ENCODE assay signal across 20 mouse cellular contexts in genomic region chr10:18468396-18468795, GRCm38 (mm10).
DNase-seq lines count a peak whose midpoint lies in the region; ATAC-seq lines count a peak whose summit lies in the region.
"Had no signal": no experiment of that assay in that cellular context is flagged by ENCODE, and none has a peak within 500 bp of the region (broad histone marks: within the 10 kb centered on the region; RNA-seq: fewer than 3 reads in every experiment).

No protein-coding gene starts in this region.

- no peak overlapping the region for H3K4me3 ChIP-seq in forebrain, embryonic 12.5 days (replicated peaks)
- no peak overlapping the region; the same call in 1 of the 2 replicates for H3K4me3 ChIP-seq in forebrain, embryonic 10.5 days
- H3K4me3 ChIP-seq in kidney, embryonic 16.5 days (ENCODE audit: low read length), result no peak overlapping the region
- H3K4me3 ChIP-seq in intestine, embryonic 14.5 days (ENCODE audit: low read depth, low read length), result no peak overlapping the region
- H3K4me3 ChIP-seq in neural tube, embryonic 15.5 days (replicated peaks), result no peak overlapping the region
- H3K4me3 ChIP-seq: megakaryocyte, embryonic 14.5 days had no signal

- DNase-seq in forebrain, embryonic 10.5 days (ENCODE audit: extremely low spot score, low spot score), result no peak
- no peak for DNase-seq in kidney, adult 18-20 months
- no peak for DNase-seq in intestine, embryonic 14.5 days (ENCODE audit: low spot score)
- no peak for DNase-seq in yolk sac, embryonic 10.5 days (ENCODE audit: low spot score)
- DNase-seq: adrenal gland, postnatal 25 days; cerebellum, adult 11-12 months; cerebellum, postnatal 25 days; embryo, embryonic 11 days; gastrocnemius, postnatal 25 days; kidney, adult 9 months; layer of hippocampus, postnatal 36 days; lung, adult 18-20 months; lung, postnatal 14 days; right cerebral cortex, postnatal 4 days had no signal

- peaks cover 46% of the 10 kb centered on the region for H3K27me3 ChIP-seq in forebrain, embryonic 12.5 days
- peaks cover 30% of the 10 kb centered on the region for H3K27me3 ChIP-seq in forebrain, embryonic 10.5 days (ENCODE audit: poor library complexity, severe bottlenecking)
- H3K27me3 ChIP-seq in kidney, embryonic 16.5 days (ENCODE audit: insufficient read depth, low read length), result no peaks in the 10 kb centered on the region
- H3K27me3 ChIP-seq in intestine, embryonic 14.5 days (replicated peaks; ENCODE audit: control insufficient read depth, insufficient read depth, low read length), result no peaks in the 10 kb centered on the region
- H3K27me3 ChIP-seq in neural tube, embryonic 15.5 days (replicated peaks), result no peaks in the 10 kb centered on the region

- H3K9ac ChIP-seq in forebrain, embryonic 12.5 days, result no peak overlapping the region
- no peak overlapping the region for H3K9ac ChIP-seq in kidney, embryonic 16.5 days (replicated peaks; ENCODE audit: low read length)
- no peak overlapping the region for H3K9ac ChIP-seq in intestine, embryonic 14.5 days (ENCODE audit: low read length)
- H3K9ac ChIP-seq in neural tube, embryonic 15.5 days (replicated peaks), result no peak overlapping the region

- no peaks in the 10 kb centered on the region for H3K9me3 ChIP-seq in forebrain, embryonic 12.5 days
- H3K9me3 ChIP-seq in forebrain, embryonic 10.5 days, result no peaks in the 10 kb centered on the region
- H3K9me3 ChIP-seq in kidney, embryonic 16.5 days (ENCODE audit: low read length), result no peaks in the 10 kb centered on the region
- H3K9me3 ChIP-seq in intestine, embryonic 14.5 days (ENCODE audit: control insufficient read depth, low read length), result no peaks in the 10 kb centered on the region
- no peaks in the 10 kb centered on the region for H3K9me3 ChIP-seq in neural tube, embryonic 15.5 days (replicated peaks)
- H3K9me3 ChIP-seq: megakaryocyte, embryonic 14.5 days had no signal

- 32% methylated on average over 4 of the region's 4 CpGs for WGBS in forebrain, embryonic 12.5 days
- 36% methylated on average over 4 of the region's 4 CpGs for WGBS in forebrain, embryonic 10.5 days
- 30% methylated on average over 4 of the region's 4 CpGs for WGBS in kidney, embryonic 16.5 days
- WGBS in intestine, embryonic 14.5 days, result 39% methylated on average over 4 of the region's 4 CpGs
- WGBS in neural tube, embryonic 15.5 days, result 29% methylated on average over 4 of the region's 4 CpGs

- peaks cover 46% of the 10 kb centered on the region for H3K4me1 ChIP-seq in forebrain, embryonic 12.5 days
- peaks cover 58% of the 10 kb centered on the region for H3K4me1 ChIP-seq in forebrain, embryonic 10.5 days
- peaks cover 36% of the 10 kb centered on the region for H3K4me1 ChIP-seq in kidney, embryonic 16.5 days (ENCODE audit: insufficient read depth, low read length)
- H3K4me1 ChIP-seq in intestine, embryonic 14.5 days (replicated peaks; ENCODE audit: control insufficient read depth, insufficient read depth, low read length), result peaks cover 19% of the 10 kb centered on the region
- peaks cover 47% of the 10 kb centered on the region for H3K4me1 ChIP-seq in neural tube, embryonic 15.5 days
- H3K4me1 ChIP-seq: megakaryocyte, embryonic 14.5 days had no signal

- no peak for ATAC-seq in forebrain, embryonic 12.5 days (ENCODE audit: low FRiP score)
- ATAC-seq in kidney, embryonic 16.5 days (ENCODE audit: low FRiP score, low TSS enrichment), result no peak
- ATAC-seq in intestine, embryonic 14.5 days (replicated peaks; ENCODE audit: low FRiP score, low TSS enrichment, low read depth), result no peak
- no peak for ATAC-seq in neural tube, embryonic 15.5 days (ENCODE audit: low FRiP score)
- ATAC-seq: midbrain, embryonic 16.5 days had no signal

- H3K27ac ChIP-seq in forebrain, embryonic 12.5 days, result no peak overlapping the region
- no peak overlapping the region for H3K27ac ChIP-seq in forebrain, embryonic 10.5 days
- peak overlapping the region; percentile 73 for H3K27ac ChIP-seq in kidney, embryonic 16.5 days (ENCODE audit: low read length)
- 0 out of 2 replicates have a peak overlapping the region, but pooled peaks have one; percentile 16 for H3K27ac ChIP-seq in intestine, embryonic 14.5 days (ENCODE audit: low read depth)
- no peak overlapping the region; the same call in 1 of the 2 replicates for H3K27ac ChIP-seq in neural tube, embryonic 15.5 days (replicated peaks)
- H3K27ac ChIP-seq: stomach, postnatal 0 days had no signal

- peaks cover 7% of the 10 kb centered on the region; the same call in 1 of the 2 replicates for H3K36me3 ChIP-seq in forebrain, embryonic 12.5 days (replicated peaks)
- peaks cover 9% of the 10 kb centered on the region for H3K36me3 ChIP-seq in forebrain, embryonic 10.5 days (replicated peaks)
- peaks cover 7% of the 10 kb centered on the region for H3K36me3 ChIP-seq in kidney, embryonic 16.5 days (ENCODE audit: insufficient read depth, low read length)
- 0 out of 2 replicates have a peak, but pooled peaks cover 3% of the 10 kb centered on the region for H3K36me3 ChIP-seq in intestine, embryonic 14.5 days (ENCODE audit: control insufficient read depth, insufficient read depth, low read length)
- no peaks in the 10 kb centered on the region for H3K36me3 ChIP-seq in neural tube, embryonic 15.5 days

- H3K4me2 ChIP-seq in forebrain, embryonic 12.5 days, result 0 out of 2 replicates have a peak overlapping the region, but pooled peaks have one; percentile 51
- peak overlapping the region; percentile 62 for H3K4me2 ChIP-seq in kidney, embryonic 16.5 days (replicated peaks; ENCODE audit: low read depth, low read length)
- H3K4me2 ChIP-seq in intestine, embryonic 14.5 days (ENCODE audit: low read length), result peak overlapping the region; percentile 50; the same call in 1 of the 2 replicates
- H3K4me2 ChIP-seq in neural tube, embryonic 15.5 days, result peak overlapping the region; percentile 71; the same call in 1 of the 2 replicates

Comparison
In these comparisons a context has a peak if more than half of its experiments do, and no peak if none do; other contexts are left out.
1. H3K27ac ChIP-seq: peak in kidney, embryonic 16.5 days (single experiment) and intestine, embryonic 14.5 days (single experiment); none in forebrain, embryonic 12.5 days (single experiment), forebrain, embryonic 10.5 days (single experiment) and neural tube, embryonic 15.5 days (single experiment).
2. Peak in every context shown above with its lines, with median percentiles within 50 percentile points of each other: H3K4me2 ChIP-seq.